Mouse (Mus musculus): ENCODE data around the gene Rab4a.

Gene Rab4a

DNA sequence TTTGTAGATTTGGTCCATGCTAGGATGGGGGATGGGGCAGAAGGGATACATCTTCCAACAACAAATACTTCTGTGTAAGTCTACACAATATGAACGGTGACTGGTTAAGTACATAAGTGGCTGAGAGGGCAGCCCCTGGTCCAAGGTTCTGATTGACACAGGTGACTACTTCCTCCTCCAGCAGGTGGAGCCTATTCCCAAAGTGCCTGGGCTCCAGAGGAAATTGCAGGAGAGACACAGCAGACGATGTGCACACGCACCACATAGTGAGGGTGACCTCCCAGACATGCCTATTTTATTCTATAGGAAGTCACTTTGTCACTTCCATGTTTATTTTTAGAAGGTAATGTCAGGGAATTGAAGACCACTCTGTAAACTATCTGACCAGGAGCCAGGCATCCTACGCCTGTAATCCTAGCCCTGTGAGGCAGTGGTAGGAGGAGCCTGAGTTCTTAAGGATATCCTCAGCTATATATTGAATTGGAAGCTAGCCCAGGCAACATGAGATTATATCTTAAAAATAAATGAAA lies 75.1 kb downstream of the Rab4a start:
- in situ Hi-C loops (cut with MboI, MseI), result no loop called here

DNA sequence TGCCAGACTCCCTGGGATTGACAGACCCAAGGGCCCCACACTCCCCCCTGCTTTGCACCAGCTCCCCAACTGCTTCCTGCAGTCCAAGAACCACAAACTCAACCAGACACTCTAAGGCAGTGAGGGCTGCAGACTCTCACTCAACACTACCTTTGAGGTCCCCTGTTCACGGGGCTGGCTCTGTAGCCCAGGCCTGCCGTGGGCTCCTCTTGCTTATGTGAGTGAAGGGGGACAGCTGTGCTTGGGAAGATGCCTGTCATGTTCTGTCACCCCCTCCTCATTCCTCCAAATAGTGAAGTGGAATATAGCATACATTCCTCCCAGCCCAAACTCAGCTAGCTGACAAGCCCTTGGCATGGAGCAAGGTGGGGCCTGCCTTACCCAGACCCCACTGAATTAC lies 76.6 kb downstream of the Rab4a start:
- in situ Hi-C loops (cut with MboI, MseI), result no loop called here

DNA sequence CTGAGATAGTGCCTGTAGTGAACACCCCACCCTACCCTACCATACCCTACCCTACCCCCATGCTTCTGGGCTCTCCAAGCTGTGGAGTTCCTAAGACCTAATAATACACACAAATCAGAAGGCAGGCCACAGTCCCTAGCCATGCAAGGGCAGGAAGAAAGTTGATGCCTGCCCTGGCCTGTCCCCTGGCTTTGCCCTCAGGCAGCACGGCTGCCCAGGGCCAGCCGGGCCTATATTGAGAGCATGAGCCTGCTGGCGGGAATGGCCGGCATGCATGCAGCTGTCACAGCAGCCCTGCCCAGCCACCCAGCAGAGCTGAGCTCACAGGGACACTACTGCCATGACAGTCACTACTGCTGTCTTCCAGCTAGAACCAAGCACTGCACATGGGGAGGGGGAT lies 77.3 kb downstream of the Rab4a start:
- in situ Hi-C loops (cut with MboI, MseI), result no loop called here

All from T-helper 17 cell (primary cell).